Mouse (Mus musculus): ENCODE measurements around the gene Emx1. TPM values are rescaled to one million over a fixed set of nuclear protein-coding genes. Genes with fewer than 3 reads are reported as not detected.
"Not testable (repeated sequence)": the region's sequence is repeated elsewhere in the genome, so short reads cannot be mapped to it uniquely, and the experiment has no call there.

The Emx1 gene
- 10 to 100 TPM; 22.8 to 22.9 TPM for total RNA-seq (2021)
- long read RNA-seq, experiment 1, transcript Emx1-201 (3 exons, 1,561 nt): major isoform, 9 of 10 reads
- long read RNA-seq, experiment 1, partial matches to known transcripts: 0 of 10 reads
- long read RNA-seq, experiment 1, other reads (novel, unspliced or antisense): 1 of 10 reads
- long read RNA-seq, experiment 2, transcript Emx1-201 (3 exons, 1,561 nt): major isoform, 7 of 9 reads
- long read RNA-seq, experiment 2, partial matches to known transcripts: 0 of 9 reads
- long read RNA-seq, experiment 2, other reads (novel, unspliced or antisense): 1 of 9 reads

DNA sequence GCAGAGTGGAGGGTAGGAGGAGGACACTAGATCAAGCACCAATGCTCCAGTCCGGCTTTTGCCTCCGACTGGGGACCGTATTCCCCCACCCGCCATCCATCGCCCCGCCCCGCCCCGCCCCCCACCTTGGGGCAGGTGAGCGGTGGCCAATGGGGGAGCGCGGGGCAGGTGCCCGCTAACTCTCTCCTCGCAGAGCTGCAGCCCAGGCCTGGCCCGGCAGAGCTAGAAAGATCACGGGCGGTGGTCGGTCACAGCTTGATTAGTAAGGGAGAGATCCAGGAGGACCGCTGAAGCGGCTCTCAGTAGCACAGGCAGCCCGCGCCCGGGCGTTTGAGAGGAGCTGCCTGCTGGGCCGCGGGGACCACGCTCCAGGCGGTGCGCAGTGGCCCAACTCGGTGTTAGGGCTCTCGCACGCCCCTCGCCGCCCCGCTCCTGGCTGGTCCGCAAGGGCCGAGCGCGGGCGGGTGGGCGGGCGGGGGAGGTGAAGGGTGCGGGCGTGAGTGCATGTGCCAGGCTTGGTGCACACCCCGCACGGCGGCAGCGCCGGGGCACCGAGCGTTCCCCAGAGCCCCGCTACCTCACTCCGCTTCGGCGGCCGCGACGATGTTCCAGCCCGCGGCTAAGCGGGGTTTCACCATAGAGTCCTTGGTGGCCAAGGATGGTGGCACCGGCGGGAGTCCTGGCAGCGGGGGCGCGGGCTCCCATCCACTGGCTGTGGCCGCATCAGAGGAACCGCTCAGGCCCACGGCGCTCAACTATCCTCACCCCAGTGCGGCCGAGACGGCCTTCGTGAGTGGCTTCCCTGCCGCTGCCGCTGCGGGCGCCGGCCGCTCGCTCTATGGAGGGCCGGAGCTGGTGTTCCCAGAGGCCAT lies at the start of gene Emx1:
TSS of gene Emx1 (plus strand) at position 99 of the 872 bp plus-strand sequence.
- DNase-seq (ENCODE audit: low spot score in 2 of 2): peak; percentile 70 to 74

DNA sequence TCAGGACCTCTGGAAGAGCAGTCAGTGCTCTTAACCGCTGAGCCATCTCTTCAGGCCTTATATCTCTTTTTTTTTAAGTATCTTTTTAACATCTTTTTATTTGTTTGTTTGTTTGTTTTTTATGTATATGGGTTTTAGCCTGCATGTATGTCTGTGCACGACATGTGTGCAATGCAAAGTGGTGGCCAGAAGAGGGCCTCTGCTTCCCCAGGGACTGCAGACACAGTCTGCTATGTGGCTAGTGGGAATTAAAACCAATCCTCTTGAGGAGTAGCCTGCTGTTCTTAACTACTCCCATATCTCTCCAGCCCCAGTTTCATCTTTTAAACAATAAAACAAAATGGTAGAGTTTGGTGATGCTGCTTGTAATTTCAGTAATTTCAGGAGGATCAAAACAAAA lies 47.7 kb upstream of the Emx1 start:
- no peak for DNase-seq (ENCODE audit: low spot score in 2 of 2)

DNA sequence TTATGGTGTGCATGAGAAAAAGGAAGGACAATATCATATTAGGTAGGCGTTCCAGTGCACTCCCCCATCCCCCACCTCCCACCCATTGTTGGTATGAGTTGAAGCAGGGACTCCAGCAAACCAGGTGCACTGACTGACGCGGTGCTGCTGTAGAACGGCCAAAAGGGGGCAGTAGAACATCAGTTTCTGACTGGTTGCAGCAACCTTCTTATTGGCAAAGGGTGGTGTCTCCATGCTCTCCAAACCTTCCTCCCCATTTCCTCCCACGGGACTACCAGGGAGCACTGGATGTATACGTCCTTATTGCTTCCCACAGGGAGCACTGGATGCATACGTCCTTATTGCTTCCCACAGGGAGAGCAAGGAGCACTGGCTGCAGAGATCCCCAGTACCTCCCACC lies 46.2 kb upstream of the Emx1 start:
- not testable (repeated sequence) for DNase-seq (ENCODE audit: low spot score in 2 of 2)

DNA sequence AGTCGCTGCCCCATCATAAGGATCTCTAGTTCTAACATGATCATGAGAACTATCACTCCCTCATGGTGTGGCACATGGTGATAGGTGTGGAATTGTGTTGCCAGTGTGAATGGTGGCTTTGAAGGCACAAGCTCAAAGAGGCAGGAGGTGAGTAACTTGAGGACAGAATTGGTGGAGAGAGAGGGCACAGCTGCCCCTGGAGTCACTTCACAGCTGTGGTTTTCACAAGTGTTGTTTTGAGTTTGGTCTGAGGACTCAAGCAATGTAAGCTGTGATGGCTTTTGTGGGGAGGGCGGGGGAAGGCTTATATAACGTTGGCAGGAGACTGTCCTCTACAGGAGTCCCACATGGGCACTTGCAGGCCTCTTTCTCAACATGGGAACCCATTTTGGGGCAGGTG lies 42.8 kb upstream of the Emx1 start:
- no peak for DNase-seq (ENCODE audit: low spot score in 2 of 2)

DNA sequence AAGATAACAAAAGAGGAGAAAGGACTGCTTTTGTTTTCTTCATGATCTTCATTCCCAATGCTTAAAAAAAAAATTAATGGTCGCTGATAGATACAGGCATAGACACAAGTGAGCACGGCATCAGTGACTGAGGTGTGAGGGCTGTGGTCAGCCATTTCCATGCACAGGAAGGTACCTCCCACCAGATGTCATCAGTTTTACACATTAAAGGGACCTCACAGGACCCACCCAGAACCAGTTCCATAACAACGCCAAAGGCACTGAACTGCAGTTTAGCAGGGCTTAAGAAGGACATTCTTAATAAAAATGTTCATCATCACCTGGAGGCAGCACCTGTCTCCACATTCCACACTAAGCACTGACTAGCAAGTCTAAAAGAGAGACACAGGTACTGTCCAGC lies 39.6 kb upstream of the Emx1 start:
- DNase-seq (ENCODE audit: low spot score in 2 of 2): no peak

DNA sequence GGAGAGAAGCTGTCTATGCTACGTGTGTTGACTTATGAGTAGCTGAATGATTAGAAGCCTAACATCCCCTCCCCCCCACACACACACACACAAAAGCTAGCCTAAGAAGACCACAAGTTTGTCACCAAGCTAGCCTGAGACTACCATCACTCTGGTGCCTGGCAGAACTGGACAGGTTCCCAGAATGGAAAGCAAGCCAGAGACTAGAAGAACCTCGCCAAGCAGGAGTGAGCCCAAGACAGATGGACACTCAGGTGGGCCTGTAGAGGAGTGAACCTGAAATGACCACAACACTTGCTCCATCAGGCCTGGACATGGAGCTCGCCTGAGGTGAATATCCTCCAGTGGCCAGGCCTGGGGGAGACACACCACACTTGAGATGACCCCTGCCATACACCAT lies 36.9 kb upstream of the Emx1 start:
- no peak for DNase-seq (ENCODE audit: low spot score in 2 of 2)

DNA sequence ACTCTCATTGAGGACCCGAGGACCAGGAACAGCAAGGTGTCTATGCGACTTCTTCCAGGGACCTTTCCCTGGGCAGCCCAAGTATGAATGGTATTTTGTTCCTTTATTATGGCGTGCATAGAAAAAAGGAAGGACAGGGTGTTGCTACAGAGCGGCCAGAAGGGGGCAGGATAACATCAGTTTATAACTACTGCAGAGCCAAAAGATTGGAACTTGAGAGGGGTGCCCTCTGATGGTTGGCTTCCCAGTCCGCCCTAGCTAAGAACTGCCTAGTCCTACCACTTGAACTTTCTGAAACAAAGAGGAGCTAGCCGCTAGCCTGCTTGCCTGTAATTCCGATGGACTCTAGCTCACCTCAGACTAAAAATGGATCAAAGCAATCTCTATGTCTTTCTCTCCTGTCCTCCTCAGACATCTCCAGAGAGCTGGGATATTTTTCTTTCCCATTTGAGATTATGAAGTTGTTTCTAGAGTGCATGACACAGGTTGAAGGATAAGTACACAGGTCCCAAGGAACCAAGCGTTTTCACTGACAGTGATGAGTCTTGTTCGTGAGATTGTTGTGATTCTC lies 33.2 kb upstream of the Emx1 start:
- peak in 1 of 2 experiments; percentile 82 for DNase-seq (ENCODE audit: low spot score in 2 of 2)

DNA sequence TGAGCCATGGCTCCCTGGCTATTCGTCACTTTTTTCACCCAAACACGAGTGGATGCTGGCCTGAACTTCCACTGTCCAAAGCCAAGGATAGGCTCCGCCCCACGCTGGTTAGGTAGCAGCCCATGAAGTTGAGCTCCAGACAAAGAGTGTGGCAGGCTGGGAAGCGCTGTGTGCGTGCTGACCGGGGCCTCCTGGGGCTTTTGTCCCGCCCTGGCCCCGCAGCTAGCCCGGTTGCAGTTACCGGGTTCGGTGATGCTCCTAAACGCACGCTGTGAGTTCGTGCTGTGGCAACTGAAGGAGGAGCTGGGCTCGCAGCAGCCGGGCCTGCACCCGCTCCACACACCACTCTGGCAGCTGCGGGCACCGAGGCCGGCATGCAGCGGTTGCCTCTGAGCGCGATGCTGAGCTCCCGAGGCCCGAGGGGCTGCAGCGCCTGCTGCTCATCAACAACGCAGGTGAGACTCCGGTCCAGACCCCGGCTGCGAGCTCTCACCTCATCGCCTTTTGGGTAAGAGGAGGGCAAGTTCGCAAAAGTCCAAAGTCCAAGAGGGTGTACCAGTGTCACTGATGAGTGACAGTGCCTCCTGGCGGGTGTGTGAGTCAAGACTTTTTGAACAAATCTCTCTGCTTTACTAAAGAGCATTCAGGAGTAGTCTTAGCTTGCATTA lies 32.2 kb upstream of the Emx1 start:
- DNase-seq (ENCODE audit: low spot score in 2 of 2): no peak

DNA sequence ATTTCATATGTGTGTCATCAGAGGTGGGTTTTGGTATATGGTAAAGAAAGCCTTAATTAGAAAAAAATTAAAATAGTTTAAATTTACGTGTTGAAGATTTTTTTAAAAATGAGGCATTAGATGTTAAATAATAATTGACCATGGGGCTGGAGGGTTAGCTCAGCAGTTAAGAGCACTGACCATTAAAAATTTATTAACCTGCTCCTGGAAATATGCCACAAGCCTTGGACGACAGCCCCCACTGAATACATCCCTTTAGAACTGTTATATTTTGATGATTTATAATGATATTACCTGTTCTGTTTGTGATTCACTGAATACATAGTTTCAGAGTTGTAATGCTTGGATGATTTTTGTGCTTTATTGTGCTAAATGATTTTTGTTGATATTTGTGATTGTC lies 30.7 kb upstream of the Emx1 start:
- DNase-seq (ENCODE audit: low spot score in 2 of 2): not testable (repeated sequence)

DNA sequence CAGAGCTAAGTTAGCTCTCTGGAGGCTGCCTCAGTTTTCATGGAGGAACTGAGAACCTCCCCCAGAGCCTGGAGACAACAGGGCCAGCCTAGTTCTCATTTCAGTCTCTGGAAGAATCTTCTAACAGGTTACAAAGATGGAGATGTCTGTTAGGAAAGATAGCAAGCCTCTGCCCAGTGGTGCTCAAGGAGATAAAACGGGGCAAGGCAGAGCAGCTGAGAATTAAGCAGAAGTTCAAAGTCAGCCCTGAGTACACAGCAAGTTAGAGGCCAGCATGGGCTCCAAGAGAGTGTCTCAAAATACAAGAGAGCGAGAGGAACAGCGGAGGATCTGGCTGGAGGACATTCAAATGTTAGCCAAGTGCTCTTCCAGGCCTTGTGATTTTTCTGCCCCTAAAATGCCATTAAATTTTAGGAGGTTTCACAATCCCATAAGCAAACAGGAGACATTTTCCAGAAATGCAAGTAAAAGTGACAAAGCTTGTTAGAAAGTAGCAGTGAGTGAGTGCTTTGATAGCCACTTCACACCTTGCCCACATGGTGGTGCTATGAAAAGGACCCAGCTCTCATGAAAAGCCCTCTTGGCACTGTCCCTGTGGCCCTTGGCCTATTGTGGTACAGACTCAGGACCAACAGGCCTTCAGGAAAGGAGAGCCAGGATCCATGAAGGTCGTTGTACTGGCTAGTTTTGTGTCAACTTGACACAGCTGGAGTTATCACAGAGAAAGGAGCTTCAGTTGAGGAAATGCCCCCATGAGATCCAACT lies 29.0 kb upstream of the Emx1 start:
- not testable (repeated sequence) for DNase-seq (ENCODE audit: low spot score in 2 of 2)

DNA sequence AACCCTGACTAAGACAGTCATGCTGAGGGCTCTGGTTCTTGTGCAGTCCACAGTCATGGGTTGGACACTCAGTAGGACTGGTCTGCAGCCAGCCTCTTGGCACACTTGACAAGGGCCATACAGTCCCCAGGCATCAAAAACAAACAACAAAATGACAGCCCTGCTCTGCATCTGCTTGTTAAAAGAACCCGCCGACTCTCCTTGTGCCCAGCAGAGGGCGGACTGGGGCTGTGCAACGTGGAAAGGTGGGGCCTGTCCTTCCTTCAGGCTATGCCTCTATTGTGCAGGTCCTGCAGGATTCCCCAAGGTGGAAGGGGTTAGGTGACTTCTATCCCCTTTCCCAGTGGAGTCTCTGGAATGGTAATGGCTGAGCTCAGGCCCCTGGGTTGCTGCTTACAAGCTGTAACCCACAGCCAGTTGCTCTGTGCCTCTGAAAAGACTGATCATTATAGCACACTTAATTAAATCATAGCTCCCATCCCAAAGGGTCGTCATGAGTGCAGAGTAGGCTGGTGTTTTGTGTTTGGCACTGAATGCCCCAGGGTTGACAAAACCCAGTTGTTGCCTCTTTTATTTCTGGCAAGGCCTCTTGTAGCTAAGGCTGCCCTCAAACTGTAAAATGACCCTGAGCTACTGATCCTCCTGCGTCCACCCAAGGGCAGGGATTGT lies 28.0 kb upstream of the Emx1 start:
- DNase-seq (ENCODE audit: low spot score in 2 of 2): peak; percentile 59 to 63

DNA sequence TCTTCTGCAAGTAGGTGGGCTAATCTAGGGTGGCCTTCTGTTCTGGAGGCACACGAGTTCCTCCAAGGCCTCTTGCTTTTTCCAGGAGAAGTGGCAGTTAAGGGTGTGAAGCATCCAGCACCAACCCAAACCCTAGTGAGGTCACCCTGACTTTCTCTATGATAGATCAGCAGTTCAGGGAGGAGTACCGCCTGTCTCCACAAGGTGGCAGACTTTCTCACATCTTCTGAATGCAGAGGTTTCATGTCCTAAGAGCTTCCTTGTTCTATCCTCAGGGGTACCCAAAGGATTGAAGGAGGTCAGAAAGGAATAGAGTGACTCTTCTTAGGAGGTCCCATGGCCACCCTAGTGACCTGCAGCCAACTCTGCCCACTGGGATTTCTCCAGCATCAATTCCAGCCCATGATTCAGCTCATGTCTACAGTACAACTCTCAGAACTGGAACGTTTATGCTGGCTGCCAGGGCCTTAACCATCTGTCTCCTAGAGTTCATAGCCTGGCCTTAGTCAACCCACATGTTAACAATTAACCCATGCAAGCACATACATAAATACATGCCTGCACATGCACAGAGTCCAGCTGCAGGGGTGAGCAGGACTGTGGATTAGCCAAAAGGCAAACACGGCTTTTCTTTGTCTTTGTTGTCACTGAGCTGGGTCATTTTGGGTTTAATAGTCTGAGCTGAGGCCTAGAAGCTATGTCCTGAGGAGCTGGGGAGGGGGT lies 26.9 kb upstream of the Emx1 start:
- DNase-seq (ENCODE audit: low spot score in 2 of 2): peak; percentile 79 to 87

DNA sequence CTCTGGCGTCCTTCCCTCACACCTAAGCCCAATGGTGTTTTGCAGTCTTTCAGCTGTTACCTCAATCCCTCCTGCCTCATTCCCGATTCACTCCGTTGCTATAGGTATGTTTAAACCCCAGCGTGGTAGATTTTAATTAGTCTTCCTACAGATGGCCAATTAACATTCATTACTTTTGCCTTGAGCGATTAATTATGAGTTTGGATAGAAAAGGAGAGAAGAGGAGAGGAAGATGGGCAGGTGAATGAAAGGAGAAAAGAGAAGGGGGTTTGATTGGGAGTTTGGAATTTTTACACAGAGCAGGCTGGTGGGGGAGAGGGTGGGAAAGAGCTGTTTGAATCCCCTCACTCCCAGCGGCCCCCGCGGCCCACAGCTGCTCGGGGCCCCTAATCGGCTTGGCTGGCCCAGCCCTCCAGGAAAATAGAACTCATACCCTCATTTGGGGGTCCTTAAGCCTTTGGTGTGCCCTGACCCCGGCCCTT lies 21.8 kb upstream of the Emx1 start:
- no peak for DNase-seq (ENCODE audit: low spot score in 2 of 2)

DNA sequence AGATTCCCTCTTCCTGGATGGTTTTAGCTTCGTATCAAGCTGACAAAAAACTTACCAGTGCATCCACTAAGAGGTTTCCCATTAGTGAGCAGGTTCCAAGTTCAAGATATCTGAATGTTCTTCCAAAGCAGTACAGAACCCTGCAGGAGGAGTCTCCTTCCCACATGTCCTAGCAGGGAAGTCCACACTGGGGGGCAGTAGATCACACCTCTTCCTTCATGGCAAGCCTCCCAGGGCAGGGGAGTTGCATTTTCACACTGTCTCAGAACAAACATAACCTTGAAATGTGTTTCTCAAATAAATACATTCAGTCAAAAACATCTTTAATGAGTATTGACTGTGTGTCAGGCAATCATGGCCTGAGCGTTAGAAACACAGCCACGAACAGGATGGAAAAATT lies 7.7 kb upstream of the Emx1 start:
- no peak for DNase-seq (ENCODE audit: low spot score in 2 of 2)

DNA sequence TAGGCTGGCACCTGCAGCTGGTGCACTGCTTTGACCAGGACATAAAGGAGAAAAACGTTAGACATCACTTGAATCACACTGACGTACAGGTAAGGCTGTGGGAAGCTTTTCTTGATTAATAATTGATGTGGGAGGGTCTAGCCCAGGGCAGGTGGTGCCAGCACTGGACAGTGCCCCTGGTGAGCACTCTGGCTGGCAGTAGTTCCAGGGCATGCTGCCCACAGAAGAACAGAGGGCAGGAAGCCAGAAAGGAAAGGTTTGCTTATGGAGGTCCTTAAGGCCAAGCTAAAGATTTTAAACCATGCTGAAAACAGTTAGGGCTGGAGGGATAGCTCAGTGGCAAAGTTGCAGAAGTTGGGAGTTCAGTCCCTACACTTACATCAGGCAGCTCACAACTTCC lies 7.2 kb upstream of the Emx1 start:
- no peak for DNase-seq (ENCODE audit: low spot score in 2 of 2)

DNA sequence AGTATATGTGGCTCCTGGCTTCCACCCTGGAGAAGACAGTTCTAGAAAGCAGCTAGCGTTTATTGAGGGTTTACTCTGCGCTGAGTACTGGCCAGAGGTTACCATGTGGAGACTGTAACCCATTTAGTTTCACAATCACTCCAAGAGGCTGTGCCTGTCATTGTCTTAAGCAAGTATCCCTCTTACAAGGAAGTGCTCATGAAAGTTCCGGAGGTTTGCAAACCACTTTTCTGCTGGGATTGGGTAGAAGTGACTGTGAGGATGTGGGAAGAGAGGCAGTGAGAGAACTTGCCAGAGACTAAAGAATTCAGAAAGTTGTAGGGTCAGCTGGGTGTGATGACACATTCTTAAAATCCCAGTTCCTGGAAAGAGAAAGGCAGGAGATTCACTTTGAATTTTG lies 3.3 kb upstream of the Emx1 start:
- DNase-seq (ENCODE audit: low spot score in 2 of 2): no peak

DNA sequence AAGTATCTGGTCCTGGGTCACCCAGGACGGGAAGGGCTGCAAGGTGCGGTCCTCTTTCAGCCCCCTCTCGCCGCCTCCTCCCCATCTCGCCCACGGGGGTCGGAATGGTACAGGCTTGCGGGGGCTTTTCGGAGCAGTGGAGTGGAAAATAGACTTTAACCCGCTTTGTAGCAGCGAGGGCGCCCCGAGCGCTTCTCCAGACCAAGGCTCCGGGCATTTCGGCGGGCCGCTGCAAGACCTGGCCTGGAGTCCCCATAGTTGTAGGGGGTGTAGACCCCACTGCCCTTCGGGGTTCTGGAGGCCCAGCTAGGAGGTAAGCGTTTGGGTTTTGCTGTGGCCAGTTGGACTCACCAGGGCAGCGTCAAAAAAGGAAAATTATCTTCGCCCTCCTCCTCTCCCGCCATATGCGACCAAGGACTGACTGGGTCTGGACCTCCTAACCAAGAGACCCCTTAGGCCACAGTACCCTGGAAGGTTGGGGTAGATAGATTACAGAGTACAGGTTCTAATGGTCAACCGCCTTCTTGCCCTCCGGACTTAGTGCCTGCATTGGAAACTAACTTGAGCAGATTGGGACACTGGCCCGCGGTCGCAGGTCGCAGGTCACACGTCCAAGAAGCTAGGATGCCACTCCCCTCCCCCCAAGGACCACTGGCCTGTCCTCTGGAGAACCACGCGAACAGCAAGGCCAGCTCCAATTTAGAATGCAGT lies 1.1 kb upstream of the Emx1 start:
- no peak for DNase-seq (ENCODE audit: low spot score in 2 of 2)

DNA sequence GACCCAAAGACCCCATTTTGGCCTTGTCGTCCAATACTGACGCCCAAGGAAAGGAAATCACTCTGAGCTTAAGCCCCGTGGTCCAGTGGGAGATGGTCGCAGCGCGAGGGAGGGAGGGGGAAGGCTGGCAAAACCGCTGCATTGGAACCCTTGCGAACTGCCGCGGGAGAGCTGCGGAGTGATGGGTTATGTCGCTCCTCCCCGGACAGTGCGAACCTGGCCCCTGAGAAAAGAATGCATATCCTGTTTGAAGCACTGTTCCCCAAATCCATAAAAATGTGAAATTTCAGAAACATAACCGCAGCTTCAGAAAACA lies 536 bp upstream of the Emx1 start:
- DNase-seq (ENCODE audit: low spot score in 2 of 2): no peak

All from layer of hippocampus, postnatal 14 days (tissue).